Mouse (Mus musculus): ENCODE results near the gene Plxnd1.

DNA sequence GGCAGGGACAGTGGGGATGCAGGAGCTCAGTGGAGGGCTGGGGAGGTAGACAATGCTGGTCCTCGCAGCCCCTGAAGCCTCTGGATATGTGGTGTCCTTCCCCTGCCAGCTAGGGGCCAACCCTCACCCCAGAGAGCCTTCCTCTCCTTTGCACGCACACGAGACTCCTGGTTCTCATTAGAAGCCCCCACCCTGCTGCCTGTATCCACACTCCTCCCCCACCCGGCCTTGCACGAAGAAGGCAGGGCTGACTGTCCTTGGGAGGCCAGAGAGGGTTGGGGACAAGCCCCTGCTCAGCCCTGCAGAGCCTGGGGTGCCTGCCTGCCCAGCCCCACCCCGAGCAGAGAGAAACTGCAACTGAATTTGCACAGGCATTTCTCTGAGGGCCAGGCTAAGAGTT lies 37.1 kb downstream of the Plxnd1 start:
- TF ChIP-seq POLR2A (IDR thresholded peaks at IDR 0.05; ENCODE audit: low read depth, low read length) = no peak; the same call in 1 of the 2 replicates
- no peak for TF ChIP-seq CTCF (IDR thresholded peaks at IDR 0.05; ENCODE audit: extremely low read depth, insufficient read length, insufficient replicate concordance, low read depth, low read length)

Data from small intestine, adult 2 months (tissue).